Mouse (Mus musculus): ENCODE measurements at regions not wholly inside any gene's neighbourhood (a gene's known extent, or its start where the extent isn't known, plus 50 kb on each side); places are given as distances from the start of the nearest gene placed in this dataset.

DNA sequence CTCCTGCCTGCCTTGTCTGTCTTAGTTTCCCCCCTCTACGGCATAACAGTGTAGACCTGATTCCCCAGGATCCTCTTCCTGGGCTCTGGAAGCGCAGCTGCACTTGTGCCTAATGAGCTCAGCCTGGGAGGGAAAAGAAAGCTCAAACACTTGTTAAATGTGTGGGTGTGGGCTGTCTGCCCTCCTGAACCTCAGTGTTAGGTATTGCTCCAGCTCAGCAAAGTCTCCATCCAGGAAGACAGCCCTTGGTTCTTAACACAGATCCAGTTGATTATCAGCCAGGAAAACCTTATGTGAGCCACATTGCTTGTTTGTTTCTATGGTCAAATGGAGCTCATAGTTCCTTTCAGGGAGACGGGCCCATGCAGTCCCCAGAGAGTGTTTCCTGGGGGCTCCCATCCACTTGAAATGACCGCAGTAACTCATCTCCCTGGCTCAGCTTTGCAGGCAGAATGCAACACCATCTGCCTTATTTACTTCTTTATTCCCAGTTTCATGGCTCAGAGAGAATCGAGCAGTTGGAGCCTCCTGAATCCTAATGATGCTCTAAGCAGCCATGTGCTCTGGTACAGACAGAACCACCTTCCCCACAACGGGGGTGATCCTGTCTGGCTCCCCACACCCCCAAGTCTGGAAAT lies 88.4 kb upstream of the Ywhaq start:
- TF ChIP-seq CTCF (IDR thresholded peaks at IDR 0.05; ENCODE audit: control insufficient read depth, insufficient read depth, low read length) (no peak), POLR2A (IDR thresholded peaks at IDR 0.05; ENCODE audit: borderline replicate concordance, control insufficient read depth, low read depth, low read length) (no peak)
